Mouse (Mus musculus): ENCODE data around the gene Ccl6. TPM values are rescaled to one million over a fixed set of nuclear protein-coding genes. Genes with fewer than 3 reads are reported as not detected.

The Ccl6 gene
- polyA plus RNA-seq (2012) = 5.9 and 13.8 TPM in 2 replicates

GRCm38 (mm10) chr11:83592853-83593252 is at the start of gene Ccl6:
Ccl6 (minus strand) TSS chr11:83593087.

DNA sequence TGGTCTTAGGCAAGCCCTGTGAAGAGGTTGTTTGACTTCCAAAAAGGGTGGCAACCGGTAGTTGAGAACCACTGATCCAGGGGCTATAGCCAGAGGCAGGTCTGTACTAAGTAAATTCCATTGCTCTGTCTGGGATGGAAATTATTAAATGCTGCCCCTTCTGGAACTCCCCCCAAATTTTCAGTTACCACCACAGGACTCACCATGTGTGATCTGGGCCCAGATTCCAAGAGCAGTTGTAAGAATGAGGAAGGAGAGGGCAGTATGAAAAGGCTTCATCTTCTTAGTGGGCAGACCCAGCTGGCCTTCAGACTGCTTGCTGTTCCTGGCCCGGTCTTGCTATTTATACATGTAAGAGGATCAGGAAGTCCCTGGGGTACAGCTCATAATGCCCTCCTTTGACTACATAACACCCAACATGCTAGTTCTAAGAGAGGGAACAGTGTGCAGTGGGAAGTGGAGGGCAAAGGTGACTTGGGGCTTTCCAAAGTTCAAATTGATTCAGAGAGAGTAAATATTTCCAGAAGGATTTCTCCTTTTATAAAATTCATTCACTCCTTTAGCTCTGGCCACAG is 14.6 kb downstream of the Ccl6 start, which contains the start of gene Ccl9:
TSS of gene Ccl9 (minus strand) at position 451 of the 575 bp plus-strand sequence.

Other genes starting within 250 kb of the Ccl6 start
- gene Rasl10b, start 183.9 kb downstream of the Ccl6 start, polyA plus RNA-seq (2012) = 0.09 TPM in 1 of 2 replicates, not detected in the other
- 0.14 and 0.16 TPM in 2 replicates for gene Gas2l2, start 163.6 kb downstream of the Ccl6 start, polyA plus RNA-seq (2012)
- 42.9 and 59.0 TPM in 2 replicates for gene 1700020L24Rik, start 155.4 kb downstream of the Ccl6 start, polyA plus RNA-seq (2012)
- 6.5 and 12.1 TPM in 2 replicates for gene Mmp28, start 130.0 kb downstream of the Ccl6 start, polyA plus RNA-seq (2012)
- 184 and 301 TPM in 2 replicates for gene Taf15, start 120.0 kb downstream of the Ccl6 start, polyA plus RNA-seq (2012)
- gene Heatr9, start 70.9 kb downstream of the Ccl6 start, polyA plus RNA-seq (2012) = 0.02 TPM in 1 of 2 replicates, not detected in the other
- gene Ccl5, start 62.6 kb downstream of the Ccl6 start, polyA plus RNA-seq (2012) = 15.6 and 16.3 TPM in 2 replicates
- 4.0 and 6.2 TPM in 2 replicates for gene Ccl9, start 14.5 kb downstream of the Ccl6 start, polyA plus RNA-seq (2012)
- gene Rpl9-ps1, start 52.5 kb upstream of the Ccl6 start, polyA plus RNA-seq (2012) = not detected in 2 replicates
- 59.9 and 76.6 TPM in 2 replicates for gene Ccl3, start 56.3 kb upstream of the Ccl6 start, polyA plus RNA-seq (2012)
- 13.6 and 17.5 TPM in 2 replicates for gene Ccl4, start 69.5 kb upstream of the Ccl6 start, polyA plus RNA-seq (2012)
- 0.30 and 0.68 TPM in 2 replicates for gene Wfdc17, start 110.9 kb upstream of the Ccl6 start, polyA plus RNA-seq (2012)
- not detected in 2 replicates for gene Wfdc18, start 115.9 kb upstream of the Ccl6 start, polyA plus RNA-seq (2012)
- 3.1 and 7.6 TPM in 2 replicates for gene Wfdc21, start 153.9 kb upstream of the Ccl6 start, polyA plus RNA-seq (2012)
- 6.7 and 7.6 TPM in 2 replicates for gene Heatr6, start 160.6 kb upstream of the Ccl6 start, polyA plus RNA-seq (2012)

Measured in megakaryocyte-erythroid progenitor cell, adult 5 weeks (primary cell).